Mouse (Mus musculus) heart, postnatal 0 days (tissue): ENCODE data around the gene Fpr3. TPM values are rescaled to one million over a fixed set of nuclear protein-coding genes. Genes with fewer than 3 reads are reported as not detected.
"Not testable (repeated sequence)": the region's sequence is repeated elsewhere in the genome, so short reads cannot be mapped to it uniquely, and the experiment has no call there.

Experiments used
- ATAC-seq: fragments of 200-750 bp; cut with Nextera tagmentation; 2 replicates; pipeline ENCODE4 v1.8.0; 2017; ENCODE audit warnings: low read depth, moderate number of reproducible peaks, moderate library complexity; ENCODE audit not compliant: insufficient read depth
- DNase-seq: peaks from one replicate; pipeline ENCODE4 v3.0.0-alpha.2; 2016; ENCODE audit warnings: low spot score
- H3K27ac ChIP-seq: fragments of 300-500 bp; sonication (generic); 2 replicates; pipeline ENCODE4 v1.5.1; 2014; ENCODE audit warnings: low read depth, mild to moderate bottlenecking
- H3K27me3 ChIP-seq: fragments of 300-500 bp; sonication (generic); 2 replicates; pipeline ENCODE4 v1.6.1; 2014; ENCODE audit warnings: low read length, mixed read lengths; ENCODE audit not compliant: control insufficient read depth, insufficient read depth
- H3K36me3 ChIP-seq: fragments of 300-500 bp; sonication (generic); replicated peaks from 2 replicates; pipeline ENCODE4 v1.6.1; 2014; ENCODE audit warnings: low read length, mixed read lengths; ENCODE audit not compliant: control insufficient read depth, insufficient read depth
- H3K4me1 ChIP-seq: fragments of 300-500 bp; sonication (generic); 2 replicates; pipeline ENCODE4 v1.6.1; 2014; ENCODE audit warnings: antibody characterized with exemption; ENCODE audit not compliant: control insufficient read depth, insufficient read depth
- H3K4me2 ChIP-seq: fragments of 300-500 bp; sonication (generic); 2 replicates; pipeline ENCODE4 v1.6.1; 2014; ENCODE audit warnings: low read depth, mild to moderate bottlenecking, low read length, moderate library complexity
- H3K4me3 ChIP-seq: fragments of 300-500 bp; sonication (generic); 2 replicates; pipeline ENCODE4 v1.5.1; 2014; ENCODE audit warnings: low read depth, low read length
- H3K9ac ChIP-seq: fragments of 300-500 bp; sonication (generic); replicated peaks from 2 replicates; pipeline ENCODE4 v1.6.1; 2014; ENCODE audit warnings: low read depth, low read length, mixed read lengths
- H3K9me3 ChIP-seq: fragments of 300-500 bp; sonication (generic); replicated peaks from 2 replicates; pipeline ENCODE4 v1.6.1; 2016; ENCODE audit warnings: low read length; ENCODE audit not compliant: control insufficient read depth
- CTCF ChIP-seq: IDR thresholded peaks from 2 replicates; pipeline ENCODE4 v1.5.1; 2016; ENCODE audit warnings: antibody characterized with exemption, control low read depth, low read depth
- EP300 ChIP-seq: IDR thresholded peaks from 2 replicates; pipeline ENCODE4 v1.6.1; 2016; ENCODE audit warnings: antibody characterized with exemption, low read depth
- whole genome bisulfite sequencing: fragments of 180-500 bp; shearing (Covaris S2); extraction: QIAGEN DNeasy Blood & Tissue Kit; methylation state at CpG from one replicate; pipeline ENCODE4 v1.1.7; 2014; 5-methylcytosine and 5-hydroxymethylcytosine counted together
- polyA plus RNA-seq: library from polyadenylated mRNA; unstranded; fragments of >200 nt; fragmentation: Nextera tagmentation; extraction: Ambion mirVana; gene quantifications from 2 replicates; pipeline ENCODE4 v1.2.1, GENCODE M21; 2015
- total RNA-seq: library from RNA; depleted of rRNA; stranded (reverse); fragments of >200 nt; gene quantifications from 2 replicates; pipeline ENCODE4 v1.2.3, GENCODE M21; 2014; ENCODE audit warnings: low replicate concordance; rRNA removed

Gene Fpr3
- not detected in 2 replicates for total RNA-seq
- not detected in 2 replicates for polyA plus RNA-seq

GRCm38 (mm10) chr17:17887774-17888248 lies at the start of gene Fpr3, which contains the start of gene Fpr2:
Gene Fpr3 (plus strand): TSS chr17:17887852.
Gene Fpr2 (plus strand): TSS chr17:17887824.
- no peaks in the 10 kb centered on the region for H3K4me1 ChIP-seq
- no peaks in the 10 kb centered on the region for H3K9me3 ChIP-seq
- H3K27me3 ChIP-seq = no peaks in the 10 kb centered on the region
- no peak within 1 kb of the TSS for H3K27ac ChIP-seq
- no peak for DNase-seq
- H3K36me3 ChIP-seq = no peaks in the 10 kb centered on the region
- H3K9ac ChIP-seq = no peak within 1 kb of the TSS
- H3K4me3 ChIP-seq = no peak within 1 kb of the TSS
- TF ChIP-seq CTCF (no peak), EP300 (no peak)
- WGBS = 35% methylated on average over 1 of the region's 1 CpGs
- ATAC-seq = no peak
- no peak within 1 kb of the TSS for H3K4me2 ChIP-seq

DNA sequence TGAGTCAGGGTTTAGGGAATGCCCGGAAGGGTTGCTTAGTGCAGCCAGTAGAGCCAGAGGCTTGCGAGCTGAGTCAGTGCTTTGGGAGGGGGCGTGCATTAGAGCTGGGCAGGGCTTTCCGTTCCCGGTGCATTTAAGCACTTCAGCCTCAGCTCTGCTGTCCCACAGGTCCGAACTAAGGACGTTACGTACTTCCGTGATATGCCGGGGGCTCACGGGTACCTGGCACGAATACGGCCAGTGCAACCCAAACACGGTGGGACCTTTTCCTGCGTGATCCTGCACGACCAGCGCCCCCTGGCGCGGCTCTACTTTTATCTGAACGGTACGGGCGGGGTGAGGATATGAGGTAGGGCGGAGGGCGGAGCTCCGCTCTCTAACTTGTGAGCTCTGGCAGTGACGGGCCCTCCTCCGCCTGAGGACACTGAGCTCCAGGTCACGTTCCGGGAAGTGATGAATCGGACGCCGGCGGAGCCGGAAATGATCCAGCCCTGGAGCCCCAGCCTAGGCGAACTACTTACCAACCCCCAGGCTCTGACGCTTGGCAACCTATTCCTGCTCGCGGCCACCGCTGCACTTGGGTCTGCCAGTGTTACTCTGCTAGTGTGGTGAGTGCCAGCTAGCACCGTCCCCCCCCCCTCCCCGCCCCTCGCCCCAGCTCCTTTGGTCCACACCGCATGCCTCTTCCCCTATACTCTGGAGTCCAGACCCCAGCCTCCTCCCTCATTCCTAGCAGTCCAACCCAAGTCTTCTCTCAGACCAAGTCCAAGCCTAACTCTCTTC lies 49.5 kb upstream of the Fpr3 start:
- peak overlapping the region; percentile 61 for H3K4me2 ChIP-seq
- H3K9ac ChIP-seq = peak overlapping the region; percentile 65
- DNase-seq = peak; percentile 97
- H3K27ac ChIP-seq = peak overlapping the region; percentile 80
- TF ChIP-seq EP300 (peak; percentile 64; the same call in 1 of the 2 replicates), CTCF (peak; percentile 78)
- H3K4me1 ChIP-seq = peaks cover 10% of the 10 kb centered on the region; the same call in 1 of the 2 replicates
- H3K36me3 ChIP-seq = peaks cover 5% of the 10 kb centered on the region
- no peaks in the 10 kb centered on the region for H3K9me3 ChIP-seq
- H3K4me3 ChIP-seq = peak overlapping the region; percentile 55
- peak; percentile 98 for ATAC-seq
- under 1% methylated on average over 42 of the region's 43 CpGs for WGBS
- H3K27me3 ChIP-seq = no peaks in the 10 kb centered on the region

GRCm38 (mm10) chr17:17839276-17839675 lies 48.4 kb upstream of the Fpr3 start:
- Histone ChIP-seq H3K4me2 (peak overlapping the region; percentile 61), H3K4me1 (0 out of 2 replicates have a peak, but pooled peaks cover 10% of the 10 kb centered on the region), H3K27ac (no peak overlapping the region), H3K9ac (no peak overlapping the region), H3K27me3 (no peaks in the 10 kb centered on the region), H3K36me3 (peaks cover 5% of the 10 kb centered on the region), H3K4me3 (no peak overlapping the region), H3K9me3 (no peaks in the 10 kb centered on the region)
- WGBS = 94% methylated on average over 2 of the region's 2 CpGs
- TF ChIP-seq CTCF = no peak
- TF ChIP-seq EP300 = no peak
- DNase-seq (no peak), ATAC-seq (no peak)

DNA sequence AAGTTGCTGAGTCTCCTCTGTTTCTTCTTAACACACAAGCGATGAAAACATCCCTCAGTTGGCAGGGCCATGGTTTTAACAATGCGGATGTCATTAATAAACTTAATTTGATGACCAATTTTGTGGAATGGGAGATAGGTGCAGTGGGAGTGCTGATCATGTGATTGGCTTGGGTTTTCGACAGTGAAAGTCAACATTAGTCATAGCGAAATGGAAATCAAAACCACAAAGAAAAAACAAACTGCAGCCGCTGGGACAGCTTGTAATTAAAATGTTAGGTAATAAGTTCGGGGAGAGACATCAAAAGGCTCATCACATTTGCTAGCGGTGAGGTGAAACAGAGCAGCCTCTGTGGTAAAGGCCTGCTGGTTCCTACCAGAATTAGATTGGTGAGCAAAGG lies 46.9 kb upstream of the Fpr3 start:
- Histone ChIP-seq H3K4me2 (no peak overlapping the region), H3K4me1 (0 out of 2 replicates have a peak, but pooled peaks cover 6% of the 10 kb centered on the region), H3K4me3 (no peak overlapping the region), H3K9ac (no peak overlapping the region), H3K36me3 (peaks cover 5% of the 10 kb centered on the region), H3K9me3 (no peaks in the 10 kb centered on the region), H3K27ac (no peak overlapping the region), H3K27me3 (no peaks in the 10 kb centered on the region)
- DNase-seq (no peak), ATAC-seq (no peak)
- TF ChIP-seq CTCF = no peak
- TF ChIP-seq EP300 = no peak
- WGBS = 91% methylated on average over 7 of the region's 7 CpGs

GRCm38 (mm10) chr17:17843534-17844261 lies 44.0 kb upstream of the Fpr3 start:
- no peaks in the 10 kb centered on the region for H3K27me3 ChIP-seq
- peak; percentile 21; the same call in 1 of the 2 replicates for ATAC-seq
- DNase-seq = no peak
- 0 out of 2 replicates have a peak, but pooled peaks cover 4% of the 10 kb centered on the region for H3K4me1 ChIP-seq
- peaks cover 5% of the 10 kb centered on the region for H3K36me3 ChIP-seq
- H3K4me2 ChIP-seq = no peak overlapping the region
- 65% methylated on average over 27 of the region's 27 CpGs for WGBS
- H3K27ac ChIP-seq = no peak overlapping the region
- no peak overlapping the region for H3K9ac ChIP-seq
- no peak overlapping the region for H3K4me3 ChIP-seq
- TF ChIP-seq CTCF (no peak), EP300 (no peak)
- H3K9me3 ChIP-seq = no peaks in the 10 kb centered on the region

- DNase-seq, H3K9me3 ChIP-seq, H3K4me2 ChIP-seq, H3K36me3 ChIP-seq, H3K9ac ChIP-seq, H3K4me1 ChIP-seq, H3K4me3 ChIP-seq, ATAC-seq, H3K27me3 ChIP-seq, H3K27ac ChIP-seq: not testable (repeated sequence)
- 63% methylated on average over 3 of the region's 3 CpGs for WGBS
These were observed 43.0 kb upstream of the Fpr3 start for GRCm38 (mm10) chr17:17844606-17845005.
